Mouse (Mus musculus): ENCODE measurements at regions not wholly inside any gene's neighbourhood (a gene's known extent, or its start where the extent isn't known, plus 50 kb on each side); places are given as distances from the start of the nearest gene placed in this dataset.

DNA sequence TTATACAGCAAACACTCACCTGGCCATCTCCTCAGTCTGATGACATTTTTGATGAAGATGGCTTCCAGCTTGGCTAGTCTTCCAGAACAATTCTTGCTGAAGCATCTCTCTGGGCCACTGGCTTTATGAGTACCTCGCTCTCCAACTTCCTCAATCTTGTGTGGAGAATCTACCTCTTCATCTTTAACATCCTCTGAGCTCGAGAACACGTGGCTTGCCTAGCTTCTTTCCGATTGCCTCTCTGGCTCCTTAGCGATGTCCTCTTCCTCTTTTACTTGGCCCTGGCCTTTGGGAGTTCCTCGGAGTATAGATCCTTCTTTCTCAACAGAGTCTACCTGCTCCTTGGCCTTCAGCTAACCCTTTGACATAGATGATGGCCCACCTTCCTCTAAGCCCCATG, 231.0 kb downstream of the Uaca start:
- no peak for TF ChIP-seq CTCF (IDR thresholded peaks at IDR 0.05; ENCODE audit: low read depth, low read length)
- TF ChIP-seq POLR2A (IDR thresholded peaks at IDR 0.05; ENCODE audit: borderline replicate concordance, low read depth, low read length), result no peak

Measured in bone marrow macrophage, adult 2 months (primary cell).